Mouse (Mus musculus) limb, embryonic 13.5 days (tissue): ENCODE data around the gene Gabrb1. TPM values are rescaled to one million over a fixed set of nuclear protein-coding genes. Genes with fewer than 3 reads are reported as not detected.

ENCODE experiments used
- ATAC-seq: fragments of 200-750 bp; cut with Nextera tagmentation; 2 replicates; pipeline ENCODE4 v1.8.0; 2017; ENCODE audit warnings: low read depth, moderate number of reproducible peaks, moderate TSS enrichment; ENCODE audit not compliant: low FRiP score
- H3K27ac ChIP-seq: fragments of 300-500 bp; sonication (generic); 2 replicates; pipeline ENCODE4 v1.5.1; 2015; ENCODE audit warnings: inconsistent platforms, mild to moderate bottlenecking, moderate library complexity
- H3K27me3 ChIP-seq: fragments of 300-500 bp; sonication (generic); 2 replicates; pipeline ENCODE4 v1.6.1; 2015; ENCODE audit warnings: mild to moderate bottlenecking, inconsistent platforms
- H3K36me3 ChIP-seq: fragments of 300-500 bp; sonication (generic); 2 replicates; pipeline ENCODE4 v1.6.1; 2015; ENCODE audit warnings: inconsistent platforms, mild to moderate bottlenecking, moderate library complexity
- H3K4me1 ChIP-seq: fragments of 300-500 bp; sonication (generic); 2 replicates; pipeline ENCODE4 v1.6.1; 2015; ENCODE audit warnings: inconsistent platforms
- H3K4me2 ChIP-seq: fragments of 300-500 bp; sonication (generic); replicated peaks from 2 replicates; pipeline ENCODE4 v1.6.1; 2015; ENCODE audit warnings: inconsistent platforms, mild to moderate bottlenecking, moderate library complexity
- H3K4me3 ChIP-seq: fragments of 300-500 bp; sonication (generic); 2 replicates; pipeline ENCODE4 v1.5.1; 2015; ENCODE audit warnings: moderate library complexity, mild to moderate bottlenecking, inconsistent platforms
- H3K9ac ChIP-seq: fragments of 300-500 bp; sonication (generic); 2 replicates; pipeline ENCODE4 v1.6.1; 2015; ENCODE audit warnings: mild to moderate bottlenecking, inconsistent platforms
- H3K9me3 ChIP-seq: fragments of 300-500 bp; sonication (generic); 2 replicates; pipeline ENCODE4 v1.6.1; 2016; ENCODE audit warnings: inconsistent platforms
- WGBS: fragments of 180-500 bp; shearing (Covaris S2); methylation state at CpG from one replicate; pipeline ENCODE4 v1.1.7; 2015; 5-methylcytosine and 5-hydroxymethylcytosine counted together
- polyA plus RNA-seq: library from polyadenylated mRNA; unstranded; fragments of >200 nt; fragmentation: Nextera tagmentation; extraction: Ambion mirVana; gene quantifications from 2 replicates; pipeline ENCODE4 v1.2.1, GENCODE M21; 2015

Gene Gabrb1
- polyA plus RNA-seq, 1 experiment from 2014 or later, result 1.7 TPM

DNA sequence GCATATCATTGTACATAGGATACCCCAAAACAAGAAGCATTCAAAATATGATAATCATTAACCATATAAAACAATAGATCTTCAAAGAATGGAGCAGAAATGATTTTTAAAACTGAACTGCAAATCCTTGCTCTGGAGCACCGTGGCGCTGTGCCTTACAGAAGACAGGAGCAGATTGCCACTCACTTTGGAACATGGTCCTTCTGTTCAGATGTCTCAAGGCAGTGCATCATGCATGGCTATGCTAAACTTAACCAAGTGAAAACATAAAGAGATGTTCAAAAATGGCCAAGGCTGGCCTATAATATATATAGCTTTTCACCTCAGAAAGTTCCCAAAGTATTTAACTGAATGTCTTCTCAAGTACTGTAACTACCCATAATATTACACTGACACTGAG, 240.3 kb downstream of the Gabrb1 start:
- no peaks in the 10 kb centered on the region for H3K27me3 ChIP-seq
- no peak overlapping the region for H3K9ac ChIP-seq
- H3K9me3 ChIP-seq, result no peaks in the 10 kb centered on the region
- H3K27ac ChIP-seq, result no peak overlapping the region
- no peak overlapping the region for H3K4me2 ChIP-seq
- H3K36me3 ChIP-seq, result no peaks in the 10 kb centered on the region
- no peak overlapping the region for H3K4me3 ChIP-seq
- 93% methylated on average over 2 of the region's 2 CpGs for WGBS
- no peak for ATAC-seq
- H3K4me1 ChIP-seq, result no peaks in the 10 kb centered on the region

DNA sequence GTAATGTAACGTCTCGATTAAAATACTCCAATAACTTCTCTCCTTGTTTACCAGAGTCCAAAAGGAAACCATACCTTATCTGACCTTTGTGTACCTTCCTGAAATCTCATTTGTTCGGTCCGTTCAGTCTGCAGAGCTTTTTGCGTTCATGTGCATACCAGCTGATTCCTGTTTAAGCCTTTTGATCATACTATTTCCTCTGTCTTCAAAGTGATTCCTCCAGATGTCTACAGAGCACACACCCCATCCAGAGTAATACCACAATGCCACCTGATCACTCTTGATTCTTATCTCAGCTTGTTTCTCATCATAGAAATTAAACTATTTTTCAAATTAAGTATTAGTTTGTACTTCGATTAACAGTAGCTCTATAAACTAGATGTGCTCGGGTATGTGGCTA, 245.5 kb downstream of the Gabrb1 start:
- 77% methylated on average over 7 of the region's 7 CpGs for WGBS
- no peak for ATAC-seq
- H3K27me3 ChIP-seq, result no peaks in the 10 kb centered on the region
- no peak overlapping the region for H3K4me3 ChIP-seq
- no peak overlapping the region for H3K27ac ChIP-seq
- no peak overlapping the region for H3K9ac ChIP-seq
- no peak overlapping the region for H3K4me2 ChIP-seq
- H3K9me3 ChIP-seq, result no peaks in the 10 kb centered on the region
- H3K4me1 ChIP-seq, result no peaks in the 10 kb centered on the region
- no peaks in the 10 kb centered on the region for H3K36me3 ChIP-seq

DNA sequence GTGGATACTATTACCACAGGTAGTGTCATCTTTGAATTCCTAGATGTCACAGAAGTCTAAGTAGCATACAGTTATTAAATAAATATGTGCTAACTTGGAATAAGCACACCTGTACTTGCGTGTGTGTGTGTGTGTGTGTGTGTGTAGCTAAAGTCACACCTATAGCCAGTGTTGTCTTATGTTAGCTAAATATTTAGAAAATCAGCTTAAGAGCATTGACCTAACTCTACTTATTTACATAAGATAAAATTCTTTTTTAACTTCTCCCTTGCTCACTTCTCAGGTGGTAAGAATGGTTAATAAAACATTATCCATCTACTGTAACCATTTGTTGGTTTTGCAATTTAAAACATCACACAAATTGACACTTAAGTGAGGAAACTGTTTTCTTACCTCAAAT, 256.1 kb downstream of the Gabrb1 start:
- Histone ChIP-seq H3K27ac (no peak overlapping the region), H3K9me3 (no peaks in the 10 kb centered on the region), H3K4me2 (no peak overlapping the region), H3K27me3 (no peaks in the 10 kb centered on the region), H3K36me3 (no peaks in the 10 kb centered on the region), H3K9ac (no peak overlapping the region), H3K4me3 (no peak overlapping the region), H3K4me1 (no peaks in the 10 kb centered on the region)
- WGBS, result 83% methylated on average over 1 of the region's 1 CpGs
- ATAC-seq, result no peak

DNA sequence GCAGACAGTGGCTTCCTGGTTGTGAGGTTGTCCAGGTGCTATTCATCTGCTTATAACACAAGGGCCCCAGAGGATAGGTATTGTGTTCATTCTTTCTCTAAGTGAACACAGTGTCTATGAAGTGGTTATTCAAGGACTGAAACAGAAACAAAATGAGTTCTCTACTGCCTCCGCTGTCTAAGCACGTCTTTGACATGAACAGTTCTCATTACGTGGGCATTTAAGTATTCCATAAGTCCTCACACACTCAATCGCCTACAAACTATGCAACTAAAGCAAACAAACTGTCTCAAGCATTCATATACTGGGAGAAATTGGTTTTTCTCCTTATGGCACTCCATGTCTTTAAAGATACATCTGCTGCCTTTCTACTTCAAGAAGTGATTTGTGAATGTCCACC, 257.8 kb downstream of the Gabrb1 start:
- H3K27me3 ChIP-seq, result no peaks in the 10 kb centered on the region
- H3K9me3 ChIP-seq, result no peaks in the 10 kb centered on the region
- H3K4me3 ChIP-seq, result no peak overlapping the region
- no peaks in the 10 kb centered on the region for H3K36me3 ChIP-seq
- no peak overlapping the region for H3K9ac ChIP-seq
- H3K27ac ChIP-seq, result no peak overlapping the region
- H3K4me2 ChIP-seq, result no peak overlapping the region
- WGBS, result 86% methylated on average over 4 of the region's 4 CpGs
- ATAC-seq, result no peak
- H3K4me1 ChIP-seq, result no peaks in the 10 kb centered on the region

DNA sequence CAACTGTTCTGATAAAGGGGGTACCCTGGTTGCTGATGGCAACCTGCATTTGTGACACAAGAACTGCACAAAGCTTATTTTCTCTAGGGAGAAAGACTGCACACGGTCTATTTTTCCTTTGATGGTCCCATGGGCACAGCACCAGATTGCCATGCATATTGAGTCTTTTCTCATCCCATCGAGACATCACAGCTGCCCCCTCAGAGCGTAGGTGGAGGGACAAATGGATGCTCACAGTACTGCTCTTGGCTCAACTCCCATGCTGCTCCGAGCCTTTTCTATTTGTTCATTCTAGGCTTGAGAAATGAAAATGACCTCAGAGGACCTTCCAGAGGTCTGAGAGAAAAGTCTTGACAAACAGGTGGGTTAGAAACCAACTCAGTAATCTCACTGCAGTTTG, 259.3 kb downstream of the Gabrb1 start:
- no peaks in the 10 kb centered on the region for H3K27me3 ChIP-seq
- no peak for ATAC-seq
- H3K9ac ChIP-seq, result no peak overlapping the region
- H3K36me3 ChIP-seq, result no peaks in the 10 kb centered on the region
- WGBS, result 82% methylated on average over 4 of the region's 4 CpGs
- H3K9me3 ChIP-seq, result no peaks in the 10 kb centered on the region
- no peak overlapping the region for H3K4me3 ChIP-seq
- H3K27ac ChIP-seq, result no peak overlapping the region
- H3K4me2 ChIP-seq, result no peak overlapping the region
- H3K4me1 ChIP-seq, result no peaks in the 10 kb centered on the region

DNA sequence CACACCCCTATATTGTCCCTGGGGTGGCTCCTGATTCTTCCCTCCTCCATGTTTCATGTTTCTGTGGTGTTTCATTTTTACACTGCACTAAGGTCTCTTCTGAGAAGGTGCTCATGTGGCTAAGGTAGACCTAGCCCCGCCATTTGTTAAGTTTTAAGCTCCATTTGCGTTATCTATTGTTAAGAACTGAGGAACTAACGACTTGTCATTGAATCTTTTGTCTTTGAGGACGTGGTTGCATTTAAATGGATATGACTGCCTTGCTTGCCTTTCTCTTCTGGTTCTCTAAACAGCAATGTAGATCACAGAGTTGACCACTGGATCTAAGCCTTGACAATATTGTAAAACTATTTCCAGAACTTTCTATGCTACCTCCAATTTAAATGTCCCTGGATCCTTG, 265.7 kb downstream of the Gabrb1 start:
- Histone ChIP-seq H3K9me3 (no peaks in the 10 kb centered on the region), H3K4me1 (no peaks in the 10 kb centered on the region), H3K27me3 (no peaks in the 10 kb centered on the region), H3K4me3 (no peak overlapping the region), H3K27ac (no peak overlapping the region), H3K4me2 (no peak overlapping the region), H3K9ac (no peak overlapping the region), H3K36me3 (no peaks in the 10 kb centered on the region)
- 77% methylated on average over 4 of the region's 4 CpGs for WGBS
- ATAC-seq, result no peak

DNA sequence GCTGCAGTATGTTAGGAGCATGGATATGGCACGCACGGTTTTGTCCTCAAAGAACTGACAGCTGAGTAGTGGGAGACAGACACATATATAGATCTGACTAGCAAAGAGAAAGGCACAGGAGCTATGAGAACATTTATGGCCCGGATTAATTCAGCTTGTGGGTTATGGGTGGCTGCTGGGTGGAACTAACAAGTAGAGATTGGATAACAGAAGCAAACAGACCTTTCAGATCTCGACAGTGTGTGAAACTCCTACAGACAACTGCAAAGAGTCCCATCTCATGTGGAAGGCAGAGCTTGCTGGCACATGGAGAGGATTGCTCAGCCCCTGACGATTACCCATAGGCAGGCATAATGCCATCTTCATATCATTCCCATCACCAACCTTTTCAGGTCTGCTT, 268.4 kb downstream of the Gabrb1 start:
- H3K4me3 ChIP-seq, result no peak overlapping the region
- no peaks in the 10 kb centered on the region for H3K36me3 ChIP-seq
- no peaks in the 10 kb centered on the region for H3K4me1 ChIP-seq
- WGBS, result 78% methylated on average over 5 of the region's 5 CpGs
- H3K27me3 ChIP-seq, result no peaks in the 10 kb centered on the region
- H3K9ac ChIP-seq, result no peak overlapping the region
- H3K27ac ChIP-seq, result no peak overlapping the region
- no peak for ATAC-seq
- no peaks in the 10 kb centered on the region for H3K9me3 ChIP-seq
- H3K4me2 ChIP-seq, result no peak overlapping the region

DNA sequence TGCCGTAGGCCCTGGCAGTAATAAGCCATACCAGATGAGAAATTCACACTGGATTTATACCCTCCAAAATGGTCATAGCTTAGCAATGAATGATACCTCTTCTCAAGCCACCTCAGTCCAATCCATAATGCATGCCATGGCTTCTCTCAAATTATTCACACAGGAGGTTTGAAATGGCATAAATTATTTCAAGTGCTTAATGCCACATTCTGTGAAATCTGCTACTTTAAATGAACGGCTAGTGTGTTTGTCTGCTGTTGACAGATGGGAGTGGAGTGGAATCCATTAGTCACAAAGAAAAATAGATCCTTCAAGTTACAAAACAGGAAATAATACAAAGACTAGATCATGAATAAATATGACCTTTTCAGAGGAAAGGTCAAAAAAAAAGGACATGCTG, 272.1 kb downstream of the Gabrb1 start:
- H3K4me2 ChIP-seq, result no peak overlapping the region
- no peak overlapping the region for H3K4me3 ChIP-seq
- no peaks in the 10 kb centered on the region for H3K36me3 ChIP-seq
- WGBS, result 84% methylated on average over 2 of the region's 2 CpGs
- H3K27ac ChIP-seq, result no peak overlapping the region
- H3K9me3 ChIP-seq, result no peaks in the 10 kb centered on the region
- no peaks in the 10 kb centered on the region for H3K4me1 ChIP-seq
- no peak overlapping the region for H3K9ac ChIP-seq
- no peaks in the 10 kb centered on the region for H3K27me3 ChIP-seq
- ATAC-seq, result no peak

DNA sequence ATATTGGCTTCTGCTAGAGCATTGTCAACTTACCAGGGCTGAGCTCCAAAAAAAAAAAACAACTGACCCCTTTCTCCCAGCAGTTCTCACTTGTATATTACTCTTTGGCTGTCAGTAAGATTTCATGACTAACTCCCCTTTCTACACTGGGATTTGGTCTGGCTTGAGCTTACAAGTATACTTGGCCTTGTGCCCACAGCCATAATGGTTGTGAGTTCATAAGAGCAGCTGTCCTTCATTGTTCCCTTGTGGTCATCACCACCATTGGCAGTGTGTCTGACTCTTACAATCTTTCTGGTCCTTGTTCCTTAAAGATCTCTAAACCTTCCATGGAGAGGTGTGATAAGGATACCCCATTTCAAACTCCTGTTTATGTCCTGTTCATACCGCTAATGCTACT, 293.5 kb downstream of the Gabrb1 start:
- WGBS, result 87% methylated on average over 1 of the region's 1 CpGs
- Histone ChIP-seq H3K27ac (no peak overlapping the region), H3K4me2 (no peak overlapping the region), H3K9me3 (no peaks in the 10 kb centered on the region), H3K4me1 (no peaks in the 10 kb centered on the region), H3K36me3 (no peaks in the 10 kb centered on the region), H3K4me3 (no peak overlapping the region), H3K27me3 (no peaks in the 10 kb centered on the region), H3K9ac (no peak overlapping the region)
- ATAC-seq, result no peak

DNA sequence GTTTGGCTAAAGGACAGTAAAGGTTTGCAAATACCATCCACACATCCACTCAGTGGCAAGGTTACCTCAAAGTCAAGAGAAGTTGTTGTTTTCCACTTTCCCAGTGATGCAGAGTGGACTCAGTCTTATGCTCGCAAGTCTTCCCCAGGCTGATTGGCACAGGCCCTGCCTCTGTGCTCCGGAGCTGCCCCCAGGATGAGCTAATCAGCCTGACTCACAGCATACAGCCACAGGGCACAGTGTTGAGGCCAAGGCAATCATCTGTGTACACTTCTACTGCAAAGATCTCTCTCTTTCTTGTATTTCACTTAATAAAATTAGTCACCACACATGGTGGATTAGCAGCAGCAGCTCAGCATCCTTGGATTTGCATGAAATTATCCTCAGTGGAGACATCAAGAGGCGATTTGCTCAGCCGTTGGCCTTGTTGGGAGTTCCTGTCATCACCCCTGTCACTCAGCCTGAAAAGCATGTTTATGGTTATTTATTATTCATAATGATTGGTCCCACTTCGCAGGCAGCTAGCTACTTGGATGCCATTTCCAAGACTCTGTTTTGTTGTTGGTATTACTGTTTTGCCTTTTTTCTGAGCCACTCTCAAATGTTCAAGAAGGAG, 297.3 kb downstream of the Gabrb1 start:
- Histone ChIP-seq H3K9me3 (no peaks in the 10 kb centered on the region), H3K36me3 (no peaks in the 10 kb centered on the region)
- WGBS, result 60% methylated on average over 5 of the region's 5 CpGs

DNA sequence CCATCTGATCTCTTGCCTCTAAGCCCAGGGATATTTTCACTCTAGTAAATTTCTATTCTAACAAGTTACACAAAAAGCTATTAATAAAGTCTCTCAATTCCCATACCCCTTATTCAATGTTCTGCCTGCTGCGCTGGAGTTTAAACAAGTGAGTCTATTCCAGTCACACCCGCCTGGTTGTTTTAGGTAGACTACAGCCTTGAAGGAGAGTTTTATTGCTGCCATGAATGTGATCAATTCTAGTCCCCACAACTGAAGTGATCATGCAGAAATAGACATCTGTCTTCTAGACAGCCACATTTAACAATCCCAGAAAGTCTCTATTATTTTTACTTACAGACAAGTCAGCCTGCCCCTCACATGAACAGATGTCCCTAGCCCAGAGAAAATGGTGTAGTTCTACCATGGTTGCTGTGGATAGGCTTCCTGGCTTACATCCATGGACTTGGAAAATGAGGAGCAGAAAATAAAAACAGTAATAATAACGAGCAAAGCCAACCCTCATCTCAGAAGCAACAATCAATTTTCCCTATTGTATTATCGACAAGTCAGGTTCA, 307.0 kb downstream of the Gabrb1 start:
- WGBS, result 78% methylated on average over 4 of the region's 4 CpGs
- Histone ChIP-seq H3K9me3 (no peaks in the 10 kb centered on the region), H3K4me1 (no peaks in the 10 kb centered on the region), H3K27ac (no peak overlapping the region), H3K4me3 (no peak overlapping the region), H3K36me3 (no peaks in the 10 kb centered on the region), H3K4me2 (no peak overlapping the region), H3K27me3 (no peaks in the 10 kb centered on the region), H3K9ac (no peak overlapping the region)
- no peak for ATAC-seq

More for the DNA sequence above, 297.3 kb downstream of the Gabrb1 start:
- no peaks in the 10 kb centered on the region for H3K27me3 ChIP-seq
- no peak overlapping the region for H3K27ac ChIP-seq
- H3K4me1 ChIP-seq, result no peaks in the 10 kb centered on the region
- ATAC-seq, result no peak
- no peak overlapping the region for H3K4me3 ChIP-seq
- H3K9ac ChIP-seq, result no peak overlapping the region
- no peak overlapping the region for H3K4me2 ChIP-seq

DNA sequence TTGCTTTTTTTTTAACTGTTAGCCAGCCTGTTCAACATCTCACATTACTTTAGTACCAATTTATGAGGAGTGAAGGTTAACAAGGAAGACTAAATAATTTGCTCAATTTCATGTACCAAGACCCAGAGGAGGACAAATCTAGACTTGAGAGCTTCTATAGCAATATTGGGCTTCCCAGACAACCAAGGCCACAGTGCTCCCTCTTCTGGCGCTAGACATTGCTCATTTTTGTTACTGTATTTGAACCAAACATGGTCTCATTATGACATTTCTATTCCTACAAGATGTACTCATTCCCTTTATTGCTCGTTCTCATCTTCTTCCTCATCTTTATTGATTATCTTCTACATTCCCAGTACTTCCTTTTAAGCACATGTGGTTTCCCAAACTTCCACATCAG, 307.6 kb downstream of the Gabrb1 start:
- Histone ChIP-seq H3K36me3 (no peaks in the 10 kb centered on the region), H3K27ac (no peak overlapping the region), H3K9me3 (no peaks in the 10 kb centered on the region), H3K4me3 (no peak overlapping the region), H3K4me1 (no peaks in the 10 kb centered on the region), H3K27me3 (no peaks in the 10 kb centered on the region), H3K4me2 (no peak overlapping the region), H3K9ac (no peak overlapping the region)
- no peak for ATAC-seq
- WGBS, result 75% methylated on average over 2 of the region's 2 CpGs

DNA sequence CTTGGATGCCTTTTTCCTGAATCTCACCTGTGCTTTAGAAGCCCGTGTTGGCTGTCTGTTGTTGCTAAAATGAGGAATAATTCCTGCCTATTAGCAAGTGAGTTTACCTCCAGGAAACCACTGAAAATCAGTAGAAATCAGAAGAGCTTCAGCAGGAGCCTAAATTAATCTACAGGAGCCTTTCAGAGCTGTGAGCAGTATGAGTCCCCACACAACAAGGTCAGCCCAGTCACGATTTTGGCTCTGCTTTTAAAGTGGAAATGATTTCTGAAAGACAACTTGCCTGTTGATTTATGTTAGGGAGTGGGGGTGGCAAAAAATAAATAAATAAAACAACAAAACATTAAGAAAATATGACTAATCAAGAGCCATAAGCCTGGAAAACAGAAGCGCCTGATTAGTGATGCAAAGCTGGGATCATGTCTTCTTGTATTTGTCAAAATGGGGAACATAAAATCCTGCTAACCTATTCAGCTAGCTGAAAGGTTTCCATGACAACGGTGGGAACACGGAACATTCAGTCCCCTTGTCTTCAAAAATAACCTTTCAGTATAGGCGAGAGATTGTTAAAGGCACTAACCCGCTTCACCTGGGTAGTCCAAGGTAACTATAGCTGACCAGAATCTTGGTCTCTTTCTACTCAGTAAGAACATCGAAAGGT, 312.4 kb downstream of the Gabrb1 start:
- no peaks in the 10 kb centered on the region for H3K27me3 ChIP-seq
- ATAC-seq, result no peak
- WGBS, result 80% methylated on average over 8 of the region's 8 CpGs
- H3K9ac ChIP-seq, result no peak overlapping the region
- no peaks in the 10 kb centered on the region for H3K36me3 ChIP-seq
- no peak overlapping the region for H3K4me2 ChIP-seq
- no peaks in the 10 kb centered on the region for H3K9me3 ChIP-seq
- no peak overlapping the region for H3K4me3 ChIP-seq
- no peaks in the 10 kb centered on the region for H3K4me1 ChIP-seq
- H3K27ac ChIP-seq, result no peak overlapping the region
